Mouse (Mus musculus) small intestine, adult 2 months (tissue): ENCODE measurements around the gene Clec2l. TPM values are rescaled to one million over a fixed set of nuclear protein-coding genes. Genes with fewer than 3 reads are reported as not detected.
"Not testable (repeated sequence)": the region's sequence is repeated elsewhere in the genome, so short reads cannot be mapped to it uniquely, and the experiment has no call there.

Experiments
- H3K27ac ChIP-seq: fragments of 200-500 bp; 2 replicates; pipeline ENCODE4 v1.5.1; 2012; ENCODE audit warnings: low read depth, low read length, control low read depth, inconsistent platforms; ENCODE audit not compliant: insufficient read depth
- H3K27me3 ChIP-seq: fragments of 200-500 bp; 2 replicates; pipeline ENCODE4 v1.6.1; 2012; ENCODE audit warnings: mild to moderate bottlenecking, moderate library complexity, low read length, inconsistent platforms; ENCODE audit not compliant: control insufficient read depth, insufficient read depth
- H3K36me3 ChIP-seq: fragments of 200-500 bp; 2 replicates; pipeline ENCODE4 v1.6.1; 2012; ENCODE audit warnings: mild to moderate bottlenecking, low read length, control low read depth, inconsistent platforms; ENCODE audit not compliant: control insufficient read depth, insufficient read depth
- H3K4me1 ChIP-seq: fragments of 200-500 bp; 2 replicates; pipeline ENCODE4 v1.6.1; 2012; ENCODE audit warnings: low read length, inconsistent platforms, mixed read lengths; ENCODE audit not compliant: control insufficient read depth, insufficient read depth, insufficient read length
- H3K4me3 ChIP-seq: fragments of 200-500 bp; 2 replicates; pipeline ENCODE4 v1.5.1; 2012; ENCODE audit warnings: low read depth, mild to moderate bottlenecking, control low read depth, inconsistent platforms, low read length, moderate library complexity
- CTCF ChIP-seq: fragments of 200-500 bp; IDR thresholded peaks from 2 replicates; pipeline ENCODE4 v1.5.1; 2012; ENCODE audit warnings: low read depth, mild to moderate bottlenecking, control low read depth, inconsistent platforms, low read length, moderate library complexity, mixed read lengths; ENCODE audit not compliant: insufficient replicate concordance, insufficient read length; ENCODE audit errors: extremely low read depth
- POLR2A ChIP-seq: fragments of 200-500 bp; IDR thresholded peaks from 2 replicates; pipeline ENCODE4 v1.6.1; 2012; ENCODE audit warnings: low read depth, mild to moderate bottlenecking, control low read depth, inconsistent platforms, low read length, moderate library complexity
- WGBS: fragments of 180-500 bp; shearing (Covaris S2); methylation state at CpG from one replicate; pipeline ENCODE4 v1.1.7; 2018; 5-methylcytosine and 5-hydroxymethylcytosine counted together
- polyA plus RNA-seq: library from polyadenylated mRNA; depleted of rRNA; stranded (reverse); fragments of >200 nt; gene quantifications from 2 replicates; pipeline ENCODE4 v1.2.3, GENCODE M21; 2012

Clec2l gene
- polyA plus RNA-seq, 1 experiment = 0.53 TPM

DNA sequence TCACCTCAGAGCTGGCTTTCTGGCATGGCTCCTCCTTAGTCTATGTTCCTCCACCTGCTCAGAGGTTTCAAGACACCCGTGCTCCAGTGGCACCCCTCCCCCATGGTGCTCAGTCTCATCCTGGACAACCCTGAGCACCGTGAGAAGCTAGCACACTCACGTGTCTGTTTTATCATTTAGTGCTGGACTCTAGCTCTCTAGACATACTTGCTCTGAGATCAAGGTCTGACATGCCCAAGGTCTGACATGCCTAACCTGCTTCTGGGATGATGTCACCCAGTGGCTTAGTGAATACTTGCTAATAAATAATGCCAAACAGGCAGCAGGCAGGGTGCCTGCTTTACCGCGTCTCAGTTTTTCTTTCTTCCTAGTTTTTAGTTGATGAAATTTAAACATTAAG, 20.3 kb upstream of the Clec2l start:
- Histone ChIP-seq H3K4me3 (no peak overlapping the region), H3K27ac (no peak overlapping the region), H3K4me1 (peaks cover 2% of the 10 kb centered on the region; the same call in 1 of the 2 replicates), H3K27me3 (peaks cover 14% of the 10 kb centered on the region), H3K36me3 (no peaks in the 10 kb centered on the region)
- no peak for TF ChIP-seq CTCF
- TF ChIP-seq POLR2A = no peak
- WGBS = 35% methylated on average over 5 of the region's 5 CpGs

DNA sequence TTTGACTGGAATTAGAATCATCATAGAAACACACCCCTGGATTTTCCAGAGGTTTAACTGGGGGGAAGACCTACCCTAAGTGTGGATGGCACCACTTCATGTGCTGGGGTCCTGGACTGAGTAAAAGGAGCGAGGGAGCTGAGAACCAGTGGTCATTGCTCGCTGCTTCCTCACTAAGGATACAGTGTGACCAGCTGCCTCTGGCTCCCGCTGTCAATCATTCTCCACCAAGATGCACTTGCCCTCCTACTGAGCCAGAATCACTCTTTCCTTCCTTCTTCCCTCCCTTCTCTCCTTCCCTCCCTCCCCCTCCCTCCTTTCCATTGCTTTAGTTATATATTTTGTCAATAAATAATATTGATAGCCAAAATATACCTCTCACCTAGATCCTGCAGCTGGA, 19.8 kb upstream of the Clec2l start:
- no peak for TF ChIP-seq POLR2A
- no peak for TF ChIP-seq CTCF
- Histone ChIP-seq H3K4me1 (peaks cover 2% of the 10 kb centered on the region; the same call in 1 of the 2 replicates), H3K4me3 (no peak overlapping the region), H3K36me3 (no peaks in the 10 kb centered on the region), H3K27ac (no peak overlapping the region), H3K27me3 (0 out of 2 replicates have a peak, but pooled peaks cover 11% of the 10 kb centered on the region)
- 75% methylated on average over 3 of the region's 3 CpGs for WGBS

GRCm38 (mm10) chr6:38649545-38649944, 13.3 kb upstream of the Clec2l start:
- TF ChIP-seq POLR2A = no peak
- TF ChIP-seq CTCF = peak; percentile 9; the same call in 1 of the 2 replicates
- H3K4me1 ChIP-seq = no peaks in the 10 kb centered on the region
- no peaks in the 10 kb centered on the region for H3K36me3 ChIP-seq
- no peak overlapping the region for H3K4me3 ChIP-seq
- no peaks in the 10 kb centered on the region for H3K27me3 ChIP-seq
- H3K27ac ChIP-seq = no peak overlapping the region
- WGBS = 69% methylated on average over 3 of the region's 3 CpGs

GRCm38 (mm10) chr6:38650263-38650937, 12.5 kb upstream of the Clec2l start:
- Histone ChIP-seq H3K4me1 (no peaks in the 10 kb centered on the region), H3K27ac (no peak overlapping the region), H3K4me3 (no peak overlapping the region), H3K36me3 (no peaks in the 10 kb centered on the region), H3K27me3 (no peaks in the 10 kb centered on the region)
- peak; percentile 87; the same call in 1 of the 2 replicates for TF ChIP-seq CTCF
- no peak; the same call in 1 of the 2 replicates for TF ChIP-seq POLR2A
- 38% methylated on average over 14 of the region's 14 CpGs for WGBS

- Histone ChIP-seq H3K27ac (no peak overlapping the region), H3K4me1 (peaks cover 4% of the 10 kb centered on the region; the same call in 1 of the 2 replicates), H3K4me3 (no peak overlapping the region), H3K36me3 (no peaks in the 10 kb centered on the region), H3K27me3 (peaks cover 26% of the 10 kb centered on the region)
- TF ChIP-seq CTCF (no peak), POLR2A (no peak)
- 70% methylated on average over 4 of the region's 4 CpGs for WGBS
These were observed 1.2 kb upstream of the Clec2l start for GRCm38 (mm10) chr6:38661626-38662025.

DNA sequence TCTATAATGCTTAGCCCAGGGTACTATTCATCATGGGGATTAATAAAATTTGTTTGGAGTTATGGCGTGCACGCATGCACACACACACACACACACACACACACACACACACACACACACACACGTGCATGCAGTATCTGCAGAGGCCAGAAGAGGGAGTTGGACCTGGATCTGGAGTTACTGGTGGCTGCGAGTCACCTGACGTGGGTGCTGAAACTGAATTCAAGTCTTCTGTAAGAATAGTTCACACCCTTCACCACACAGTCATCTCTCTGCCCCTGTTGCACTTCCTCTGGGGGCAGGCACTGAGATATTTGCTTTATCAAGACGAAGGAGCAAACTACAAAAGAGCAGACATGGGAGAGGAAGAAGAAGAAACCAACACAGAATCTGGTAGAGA, 6.7 kb downstream of the Clec2l start:
- H3K4me3 ChIP-seq = no peak overlapping the region
- H3K36me3 ChIP-seq = no peaks in the 10 kb centered on the region
- WGBS = 59% methylated on average over 6 of the region's 6 CpGs
- H3K27me3 ChIP-seq = no peaks in the 10 kb centered on the region; the same call in 1 of the 2 replicates
- H3K27ac ChIP-seq = no peak overlapping the region
- TF ChIP-seq CTCF (no peak), POLR2A (no peak)
- H3K4me1 ChIP-seq = no peaks in the 10 kb centered on the region

DNA sequence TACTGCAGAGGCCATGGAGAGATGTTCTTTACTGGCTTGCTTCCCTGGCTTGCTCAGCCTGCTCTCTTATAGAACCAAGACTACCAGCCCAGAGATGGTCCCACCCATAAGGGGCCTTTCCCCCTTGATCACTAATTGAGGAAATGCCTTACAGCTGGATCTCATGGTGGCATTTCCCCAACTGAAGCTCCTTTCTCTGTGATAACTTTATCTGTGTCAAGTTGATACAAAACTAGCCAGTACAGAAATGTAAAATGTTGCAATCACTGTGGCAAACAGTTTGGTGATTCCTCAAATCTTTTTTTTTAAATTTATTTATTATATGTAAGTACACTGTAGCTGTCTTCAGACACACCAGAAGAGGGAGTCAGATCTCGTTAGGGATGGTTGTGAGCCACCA, 7.6 kb downstream of the Clec2l start:
- H3K4me3 ChIP-seq, H3K4me1 ChIP-seq, H3K27me3 ChIP-seq, H3K27ac ChIP-seq, H3K36me3 ChIP-seq: not testable (repeated sequence)
- WGBS = 79% methylated on average over 1 of the region's 1 CpGs

- H3K36me3 ChIP-seq = no peaks in the 10 kb centered on the region
- TF ChIP-seq POLR2A = no peak
- no peak for TF ChIP-seq CTCF
- no peaks in the 10 kb centered on the region; the same call in 1 of the 2 replicates for H3K4me1 ChIP-seq
- H3K27ac ChIP-seq = no peak overlapping the region
- 0 out of 2 replicates have a peak, but pooled peaks cover under 1% of the 10 kb centered on the region for H3K27me3 ChIP-seq
- 81% methylated on average over 7 of the region's 7 CpGs for WGBS
- H3K4me3 ChIP-seq = no peak overlapping the region
These were observed 8.4 kb downstream of the Clec2l start for GRCm38 (mm10) chr6:38671270-38671669.
